Mouse (Mus musculus) small intestine, adult 2 months (tissue): ENCODE measurements at regions not wholly inside any gene's neighbourhood (a gene's known extent, or its start where the extent isn't known, plus 50 kb on each side); places are given as distances from the start of the nearest gene placed in this dataset.

Experiments
- H3K27ac ChIP-seq: fragments of 200-500 bp; 2 replicates; pipeline ENCODE4 v1.5.1; 2012; ENCODE audit warnings: low read depth, low read length, control low read depth, inconsistent platforms; ENCODE audit not compliant: insufficient read depth
- H3K27me3 ChIP-seq: fragments of 200-500 bp; 2 replicates; pipeline ENCODE4 v1.6.1; 2012; ENCODE audit warnings: mild to moderate bottlenecking, moderate library complexity, low read length, inconsistent platforms; ENCODE audit not compliant: control insufficient read depth, insufficient read depth
- H3K36me3 ChIP-seq: fragments of 200-500 bp; 2 replicates; pipeline ENCODE4 v1.6.1; 2012; ENCODE audit warnings: mild to moderate bottlenecking, low read length, control low read depth, inconsistent platforms; ENCODE audit not compliant: control insufficient read depth, insufficient read depth
- H3K4me1 ChIP-seq: fragments of 200-500 bp; 2 replicates; pipeline ENCODE4 v1.6.1; 2012; ENCODE audit warnings: low read length, inconsistent platforms, mixed read lengths; ENCODE audit not compliant: control insufficient read depth, insufficient read depth, insufficient read length
- H3K4me3 ChIP-seq: fragments of 200-500 bp; 2 replicates; pipeline ENCODE4 v1.5.1; 2012; ENCODE audit warnings: low read depth, mild to moderate bottlenecking, control low read depth, inconsistent platforms, low read length, moderate library complexity
- CTCF ChIP-seq: fragments of 200-500 bp; IDR thresholded peaks from 2 replicates; pipeline ENCODE4 v1.5.1; 2012; ENCODE audit warnings: low read depth, mild to moderate bottlenecking, control low read depth, inconsistent platforms, low read length, moderate library complexity, mixed read lengths; ENCODE audit not compliant: insufficient replicate concordance, insufficient read length; ENCODE audit errors: extremely low read depth
- POLR2A ChIP-seq: fragments of 200-500 bp; IDR thresholded peaks from 2 replicates; pipeline ENCODE4 v1.6.1; 2012; ENCODE audit warnings: low read depth, mild to moderate bottlenecking, control low read depth, inconsistent platforms, low read length, moderate library complexity
- WGBS: fragments of 180-500 bp; shearing (Covaris S2); methylation state at CpG from one replicate; pipeline ENCODE4 v1.1.7; 2018; 5-methylcytosine and 5-hydroxymethylcytosine counted together

- H3K36me3 ChIP-seq: no peaks in the 10 kb centered on the region
Measured at GRCm38 (mm10) chr11:24535462-24535861, 457.6 kb downstream of the Bcl11a start.

GRCm38 (mm10) chr11:24537721-24538120 is 459.9 kb downstream of the Bcl11a start:
- Histone ChIP-seq H3K36me3 (no peaks in the 10 kb centered on the region), H3K27ac (no peak overlapping the region), H3K27me3 (no peaks in the 10 kb centered on the region), H3K4me3 (no peak overlapping the region), H3K4me1 (peaks cover 2% of the 10 kb centered on the region; the same call in 1 of the 2 replicates)
- no peak for TF ChIP-seq CTCF
- no peak for TF ChIP-seq POLR2A

More at GRCm38 (mm10) chr11:24535462-24535861, 457.6 kb downstream of the Bcl11a start:
- TF ChIP-seq CTCF (no peak), POLR2A (no peak)
- Histone ChIP-seq H3K4me3 (no peak overlapping the region), H3K27ac (no peak overlapping the region), H3K27me3 (no peaks in the 10 kb centered on the region), H3K4me1 (peaks cover 2% of the 10 kb centered on the region; the same call in 1 of the 2 replicates)
- WGBS: 81% methylated on average over 7 of the region's 7 CpGs

GRCm38 (mm10) chr11:24569655-24570054 is 491.8 kb downstream of the Bcl11a start:
- Histone ChIP-seq H3K4me1 (peaks cover 3% of the 10 kb centered on the region; the same call in 1 of the 2 replicates), H3K27me3 (no peaks in the 10 kb centered on the region), H3K36me3 (no peaks in the 10 kb centered on the region), H3K27ac (no peak overlapping the region), H3K4me3 (no peak overlapping the region)
- no peak for TF ChIP-seq POLR2A
- TF ChIP-seq CTCF: no peak

- no peak overlapping the region for H3K27ac ChIP-seq
- H3K27me3 ChIP-seq: no peaks in the 10 kb centered on the region
- TF ChIP-seq POLR2A (no peak), CTCF (no peak)
- no peaks in the 10 kb centered on the region for H3K4me1 ChIP-seq
- H3K36me3 ChIP-seq: no peaks in the 10 kb centered on the region
- H3K4me3 ChIP-seq: no peak overlapping the region
- WGBS: 68% methylated on average over 5 of the region's 5 CpGs
Measured at GRCm38 (mm10) chr11:24613529-24613928, 535.7 kb downstream of the Bcl11a start.

- H3K27me3 ChIP-seq: no peaks in the 10 kb centered on the region
- TF ChIP-seq POLR2A: no peak
- TF ChIP-seq CTCF: no peak
- H3K36me3 ChIP-seq: no peaks in the 10 kb centered on the region
- no peak overlapping the region for H3K4me3 ChIP-seq
- H3K4me1 ChIP-seq: no peaks in the 10 kb centered on the region
- H3K27ac ChIP-seq: no peak overlapping the region
- whole genome bisulfite sequencing: 94% methylated on average over 1 of the region's 1 CpGs
Measured at GRCm38 (mm10) chr11:24615436-24615835, 537.6 kb downstream of the Bcl11a start.

- 24% methylated on average over 2 of the region's 2 CpGs for WGBS
- H3K27me3 ChIP-seq: no peaks in the 10 kb centered on the region
- no peaks in the 10 kb centered on the region for H3K36me3 ChIP-seq
- H3K4me1 ChIP-seq: no peaks in the 10 kb centered on the region
- no peak overlapping the region for H3K4me3 ChIP-seq
- TF ChIP-seq POLR2A: no peak
- TF ChIP-seq CTCF: no peak
- H3K27ac ChIP-seq: no peak overlapping the region
Measured at GRCm38 (mm10) chr11:24618586-24618985, 540.7 kb downstream of the Bcl11a start.

- H3K27ac ChIP-seq: no peak overlapping the region
- H3K27me3 ChIP-seq: no peaks in the 10 kb centered on the region
- no peaks in the 10 kb centered on the region for H3K4me1 ChIP-seq
- no peak for TF ChIP-seq POLR2A
- TF ChIP-seq CTCF: no peak
- 49% methylated on average over 4 of the region's 4 CpGs for WGBS
- H3K4me3 ChIP-seq: no peak overlapping the region
- no peaks in the 10 kb centered on the region for H3K36me3 ChIP-seq
Measured at GRCm38 (mm10) chr11:24619021-24619420, 541.2 kb downstream of the Bcl11a start.

- H3K27ac ChIP-seq: no peak overlapping the region
- H3K4me1 ChIP-seq: no peaks in the 10 kb centered on the region
- no peaks in the 10 kb centered on the region for H3K36me3 ChIP-seq
- H3K27me3 ChIP-seq: no peaks in the 10 kb centered on the region
- WGBS: 87% methylated on average over 5 of the region's 5 CpGs
- no peak overlapping the region for H3K4me3 ChIP-seq
- TF ChIP-seq CTCF: no peak
- no peak for TF ChIP-seq POLR2A
Measured at GRCm38 (mm10) chr11:24628619-24629018, 550.8 kb downstream of the Bcl11a start.
